Mouse (Mus musculus): ENCODE results near the gene Ifitm10.
"Not testable (repeated sequence)": the region's sequence is repeated elsewhere in the genome, so short reads cannot be mapped to it uniquely, and the experiment has no call there.

Ifitm10 gene

GRCm38 (mm10) chr7:142373641-142374412, at the start of gene Ifitm10:
Ifitm10 (minus strand) TSS chr7:142373753.
- DNase-seq (ENCODE audit: low read depth, low spot score): no peak

- DNase-seq (ENCODE audit: low read depth, low spot score): no peak
Measured at GRCm38 (mm10) chr7:142421826-142422225, 48.3 kb upstream of the Ifitm10 start.

- DNase-seq (ENCODE audit: low read depth, low spot score): no peak
Measured at GRCm38 (mm10) chr7:142419887-142420286, 46.3 kb upstream of the Ifitm10 start.

- DNase-seq (ENCODE audit: low read depth, low spot score): no peak
Measured at GRCm38 (mm10) chr7:142418679-142419078, 45.1 kb upstream of the Ifitm10 start.

DNA sequence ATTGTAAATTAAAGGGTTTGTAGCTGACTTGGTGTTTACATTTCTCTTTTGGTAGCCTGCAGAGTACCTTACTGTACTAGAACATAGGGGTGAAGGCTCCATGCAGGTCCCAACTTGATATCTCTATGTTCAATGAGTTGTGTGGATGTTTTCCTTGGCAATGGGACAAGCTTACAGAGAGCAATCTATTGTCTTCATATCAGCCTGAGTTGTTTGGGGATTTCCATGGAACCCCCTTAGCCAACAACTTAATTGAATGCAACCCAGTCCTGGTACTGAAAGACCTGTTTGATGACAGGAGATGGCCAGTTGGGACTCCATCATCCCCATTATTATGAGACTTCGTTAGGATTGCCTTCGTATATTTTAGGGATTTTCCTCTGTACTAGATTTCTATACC, 44.5 kb upstream of the Ifitm10 start:
- no peak for DNase-seq (ENCODE audit: low read depth, low spot score)

- no peak for DNase-seq (ENCODE audit: low read depth, low spot score)
Measured at GRCm38 (mm10) chr7:142416225-142416624, 42.7 kb upstream of the Ifitm10 start.

GRCm38 (mm10) chr7:142415314-142415713, 41.8 kb upstream of the Ifitm10 start:
- DNase-seq (ENCODE audit: low read depth, low spot score): no peak

DNA sequence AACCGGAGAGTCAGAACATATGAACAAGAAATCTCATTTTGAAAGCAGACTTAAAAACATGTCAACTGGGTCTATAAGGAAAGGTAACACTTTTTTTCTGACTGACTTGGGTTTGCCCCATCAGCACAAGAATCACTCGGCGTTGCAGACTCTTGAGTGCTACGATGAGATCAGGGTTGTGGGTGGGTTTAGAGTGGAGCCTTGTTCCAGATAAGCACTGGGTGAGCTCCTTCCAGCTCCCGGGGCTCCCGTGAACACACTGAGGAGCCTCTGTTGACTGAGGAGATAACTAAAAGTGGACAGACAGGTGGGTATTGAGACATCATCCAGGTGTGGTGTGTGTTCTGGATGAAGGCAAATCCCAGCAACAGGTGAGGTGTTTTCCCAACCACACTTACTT, 39.7 kb upstream of the Ifitm10 start:
- no peak for DNase-seq (ENCODE audit: low read depth, low spot score)

GRCm38 (mm10) chr7:142409603-142410002, 36.0 kb upstream of the Ifitm10 start:
- DNase-seq (ENCODE audit: low read depth, low spot score): no peak

DNA sequence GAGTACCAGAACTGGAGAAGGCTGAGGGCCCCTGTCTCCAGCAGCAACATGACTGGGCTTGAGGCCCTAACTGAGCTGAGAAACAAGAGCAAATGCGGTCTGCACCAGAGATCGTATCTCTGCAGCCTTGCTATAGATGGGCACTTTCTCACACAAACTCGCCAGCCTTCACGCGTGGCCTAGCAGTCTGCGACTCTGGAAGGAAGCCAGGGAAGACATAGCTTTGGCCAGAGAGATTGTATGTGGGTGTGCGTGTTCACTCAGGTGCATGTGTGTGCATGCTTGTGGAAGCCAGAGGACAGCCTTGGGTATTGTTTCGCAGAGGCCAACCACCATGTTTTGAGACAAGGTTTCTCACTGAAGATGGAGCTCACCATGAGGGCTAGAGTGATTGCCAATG, 35.1 kb upstream of the Ifitm10 start:
- no peak for DNase-seq (ENCODE audit: low read depth, low spot score)

GRCm38 (mm10) chr7:142407935-142408334, 34.4 kb upstream of the Ifitm10 start:
- no peak for DNase-seq (ENCODE audit: low read depth, low spot score)

DNA sequence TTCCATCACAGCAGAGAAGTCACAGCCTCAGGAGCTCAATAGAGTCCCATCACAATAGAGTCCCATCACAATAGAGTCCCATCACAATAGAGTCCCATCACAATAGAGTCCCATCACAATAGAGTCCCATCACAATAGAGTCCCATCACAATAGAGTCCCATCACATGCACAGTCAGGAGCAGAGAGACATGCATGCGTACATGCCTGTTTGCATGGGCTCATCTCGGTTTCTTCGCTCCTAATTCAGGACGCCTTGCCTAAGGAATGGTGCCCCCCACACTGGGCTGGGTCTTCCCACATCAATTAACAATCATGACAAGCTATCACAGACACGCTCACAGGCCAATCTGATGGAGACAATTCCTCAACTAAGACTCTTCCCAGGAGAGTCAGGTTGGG, 31.6 kb upstream of the Ifitm10 start:
- DNase-seq (ENCODE audit: low read depth, low spot score): not testable (repeated sequence)

GRCm38 (mm10) chr7:142403591-142403990, 30.0 kb upstream of the Ifitm10 start:
- DNase-seq (ENCODE audit: low read depth, low spot score): no peak

DNA sequence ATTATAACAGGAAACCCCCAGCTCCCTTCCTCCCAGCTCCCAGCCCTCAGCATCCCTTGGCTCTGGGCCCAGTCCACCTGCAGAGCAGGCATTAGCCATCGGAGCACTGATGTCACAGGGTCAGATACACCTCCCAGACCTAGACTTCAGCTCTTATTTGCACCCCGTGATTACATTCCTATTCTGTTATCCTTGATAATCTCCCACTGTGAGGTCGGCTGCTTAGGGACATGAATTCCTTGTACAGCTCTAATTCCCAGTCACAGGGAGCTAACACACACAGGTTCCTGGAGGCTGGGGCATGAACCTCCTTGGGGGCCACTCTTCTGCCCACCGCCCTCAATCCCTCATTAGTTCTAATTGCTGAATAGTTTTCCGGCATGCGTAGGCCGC, 27.2 kb upstream of the Ifitm10 start:
- DNase-seq (ENCODE audit: low read depth, low spot score): peak; percentile 20

DNA sequence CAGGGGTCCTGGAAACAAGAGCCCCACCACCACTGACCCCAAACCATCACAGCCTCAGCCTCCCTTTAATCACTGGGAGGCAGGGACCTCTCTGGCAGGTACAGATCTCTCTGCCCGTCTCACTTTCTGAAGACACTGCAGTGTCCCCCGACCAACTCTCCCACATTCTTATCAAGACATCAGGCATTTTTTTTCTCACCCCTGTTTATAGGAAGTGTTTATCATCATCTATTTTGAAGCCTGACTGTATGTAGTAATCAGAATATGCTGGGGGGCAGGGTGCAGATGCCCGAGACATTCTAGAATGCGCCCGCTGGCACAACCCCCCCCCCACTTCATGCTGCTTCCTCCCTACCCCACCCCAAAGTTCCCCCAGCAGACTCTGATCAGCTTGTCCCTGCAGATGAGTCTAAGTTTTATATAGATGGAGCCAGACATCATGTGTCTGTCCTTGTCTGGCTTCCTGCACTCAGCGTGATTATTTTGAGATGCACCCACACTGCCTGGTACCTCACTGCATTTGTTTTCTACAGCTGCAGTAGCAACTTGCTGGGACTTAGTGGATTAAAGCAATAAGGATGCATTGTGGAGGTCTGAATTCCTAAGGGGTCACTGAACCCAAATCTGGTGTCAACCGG, 26.7 kb upstream of the Ifitm10 start:
- no peak for DNase-seq (ENCODE audit: low read depth, low spot score)

GRCm38 (mm10) chr7:142399250-142399649, 25.7 kb upstream of the Ifitm10 start:
- no peak for DNase-seq (ENCODE audit: low read depth, low spot score)

- no peak for DNase-seq (ENCODE audit: low read depth, low spot score)
Measured at GRCm38 (mm10) chr7:142398052-142398451, 24.5 kb upstream of the Ifitm10 start.

- DNase-seq (ENCODE audit: low read depth, low spot score): no peak
Measured at GRCm38 (mm10) chr7:142396611-142397010, 23.1 kb upstream of the Ifitm10 start.

- DNase-seq (ENCODE audit: low read depth, low spot score): no peak
Measured at GRCm38 (mm10) chr7:142395472-142395871, 21.9 kb upstream of the Ifitm10 start.

- DNase-seq (ENCODE audit: low read depth, low spot score): no peak
Measured at GRCm38 (mm10) chr7:142394261-142395190, 21.0 kb upstream of the Ifitm10 start.

DNA sequence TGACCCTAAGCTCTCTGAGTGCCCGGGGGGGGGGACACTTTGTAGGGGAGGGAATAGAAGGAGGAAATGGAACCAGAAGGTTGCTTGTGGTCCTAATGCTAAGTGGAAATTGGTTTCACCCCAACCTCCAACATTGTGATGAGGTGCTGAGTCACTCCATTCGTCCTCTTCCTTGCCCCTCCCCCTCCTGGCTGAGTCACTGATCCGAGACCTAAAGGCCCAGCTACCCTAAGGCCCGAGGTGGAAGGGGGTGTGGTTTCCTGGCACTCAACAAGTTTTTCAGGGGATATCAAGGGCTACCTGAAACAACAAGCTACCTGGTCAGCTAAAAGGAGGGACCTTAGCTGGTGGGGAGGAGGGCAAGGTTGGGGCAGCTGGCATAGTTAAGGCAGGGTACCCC, 19.6 kb upstream of the Ifitm10 start:
- no peak for DNase-seq (ENCODE audit: low read depth, low spot score)

- DNase-seq (ENCODE audit: low read depth, low spot score): no peak
Measured at GRCm38 (mm10) chr7:142391609-142392008, 18.1 kb upstream of the Ifitm10 start.

Measured in retina, adult 2 months (tissue).